Mouse (Mus musculus): ENCODE data around the gene Lrrc49. TPM values are rescaled to one million over a fixed set of nuclear protein-coding genes. Genes with fewer than 3 reads are reported as not detected.

Lrrc49 gene
- polyA plus RNA-seq, 1 experiment from 2014 or later = 27.6 TPM

DNA sequence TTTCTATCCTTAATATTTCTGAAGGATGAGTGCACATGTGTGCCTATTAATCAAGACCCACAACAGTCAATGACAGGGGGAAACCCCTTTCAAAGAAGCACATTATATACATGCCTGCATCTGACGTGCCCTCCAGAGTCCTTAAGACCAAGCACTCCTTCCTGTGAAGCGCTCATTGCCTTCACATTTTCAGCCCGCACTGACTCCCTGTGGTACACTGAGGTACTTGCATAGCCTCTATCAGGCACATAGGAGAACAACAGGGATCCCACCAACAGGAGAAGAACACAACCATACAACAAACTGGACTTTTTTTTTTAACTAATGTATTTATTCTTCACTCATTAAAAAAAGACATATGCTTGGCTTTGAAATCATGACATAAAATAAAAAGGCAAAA is 101.0 kb downstream of the Lrrc49 start:
- Histone ChIP-seq H3K4me1 (no peaks in the 10 kb centered on the region), H3K4me3 (no peak overlapping the region), H3K36me3 (peaks cover 62% of the 10 kb centered on the region), H3K9me3 (replicated peaks) (0 out of 2 replicates have a peak, but pooled peaks cover 3% of the 10 kb centered on the region), H3K27ac (replicated peaks) (no peak overlapping the region), H3K27me3 (ENCODE audit: low read depth, poor library complexity, severe bottlenecking) (no peaks in the 10 kb centered on the region)
- DNase-seq (ENCODE audit: low spot score) = no peak
- 86% methylated on average over 3 of the region's 3 CpGs for WGBS

DNA sequence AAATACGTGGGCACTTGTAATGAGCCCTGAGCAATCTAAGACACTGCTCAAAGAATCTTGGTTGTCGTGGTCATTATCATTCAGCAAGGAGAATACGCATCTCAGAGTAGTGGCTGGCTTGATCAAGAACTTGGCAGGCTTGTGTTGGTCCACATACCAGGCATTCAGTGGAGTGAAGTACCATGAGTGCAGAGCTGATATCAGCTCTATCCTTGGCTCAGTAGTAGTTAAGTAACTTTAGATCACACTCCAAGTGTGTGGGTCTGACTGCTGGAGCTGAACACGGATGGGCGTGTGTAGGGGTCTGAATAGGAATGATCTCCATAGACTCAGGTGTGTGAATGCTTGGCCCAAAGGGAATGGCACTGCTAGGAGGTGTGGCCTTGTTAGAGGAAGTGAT is 102.8 kb downstream of the Lrrc49 start:
- no peaks in the 10 kb centered on the region for H3K4me1 ChIP-seq
- peaks cover 47% of the 10 kb centered on the region for H3K36me3 ChIP-seq
- no peaks in the 10 kb centered on the region for H3K27me3 ChIP-seq (ENCODE audit: low read depth, poor library complexity, severe bottlenecking)
- no peak overlapping the region for H3K27ac ChIP-seq (replicated peaks)
- DNase-seq (ENCODE audit: low spot score) = no peak
- 92% methylated on average over 5 of the region's 5 CpGs for WGBS
- H3K9me3 ChIP-seq (replicated peaks) = no peaks in the 10 kb centered on the region
- no peak overlapping the region for H3K4me3 ChIP-seq

DNA sequence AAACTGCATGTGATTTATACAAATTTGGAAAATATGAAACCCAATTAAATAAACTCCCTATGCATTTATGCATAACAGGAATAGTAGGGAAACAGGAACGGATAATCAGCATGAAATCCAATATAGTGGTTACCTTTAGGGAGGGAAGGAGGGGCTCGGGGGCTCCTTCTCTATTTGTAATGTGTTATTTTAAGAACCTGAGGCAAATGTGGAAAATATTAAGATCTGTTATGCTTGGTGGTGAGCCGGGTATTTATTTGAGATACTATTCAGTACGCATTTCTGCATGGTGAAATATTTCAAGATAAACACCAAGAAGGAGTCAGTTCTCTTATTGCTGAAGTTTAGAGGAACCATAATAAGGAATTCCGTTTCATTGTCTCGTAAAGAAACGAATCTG is 105.4 kb downstream of the Lrrc49 start:
- DNase-seq (ENCODE audit: low spot score) = no peak
- Histone ChIP-seq H3K4me1 (no peaks in the 10 kb centered on the region), H3K9me3 (replicated peaks) (no peaks in the 10 kb centered on the region), H3K4me3 (no peak overlapping the region), H3K36me3 (peaks cover 26% of the 10 kb centered on the region), H3K27ac (replicated peaks) (no peak overlapping the region), H3K27me3 (ENCODE audit: low read depth, poor library complexity, severe bottlenecking) (no peaks in the 10 kb centered on the region)
- 91% methylated on average over 7 of the region's 7 CpGs for WGBS

DNA sequence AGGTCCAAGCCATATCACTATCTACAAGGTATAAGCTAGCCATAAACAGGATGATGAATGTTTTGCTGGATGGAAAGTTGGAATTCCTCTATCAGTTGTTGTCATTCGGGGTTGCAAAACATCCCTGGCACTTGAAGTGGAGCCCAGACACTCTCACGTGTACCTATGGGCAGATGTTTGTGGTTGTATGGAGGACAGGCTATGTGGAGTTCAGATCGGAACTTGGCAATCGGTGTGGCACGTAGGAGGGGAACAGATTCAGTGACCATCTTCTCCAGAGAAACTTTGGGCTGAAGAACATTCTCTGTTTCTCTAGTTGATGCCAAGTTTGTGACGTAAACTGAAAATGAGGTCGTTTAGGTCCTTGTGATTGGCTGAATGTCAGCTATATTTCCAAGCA is 114.9 kb downstream of the Lrrc49 start:
- Histone ChIP-seq H3K4me1 (no peaks in the 10 kb centered on the region), H3K4me3 (no peak overlapping the region), H3K27me3 (ENCODE audit: low read depth, poor library complexity, severe bottlenecking) (no peaks in the 10 kb centered on the region), H3K9me3 (replicated peaks) (no peaks in the 10 kb centered on the region), H3K36me3 (no peaks in the 10 kb centered on the region), H3K27ac (replicated peaks) (no peak overlapping the region)
- 94% methylated on average over 7 of the region's 7 CpGs for WGBS
- DNase-seq (ENCODE audit: low spot score) = no peak

DNA sequence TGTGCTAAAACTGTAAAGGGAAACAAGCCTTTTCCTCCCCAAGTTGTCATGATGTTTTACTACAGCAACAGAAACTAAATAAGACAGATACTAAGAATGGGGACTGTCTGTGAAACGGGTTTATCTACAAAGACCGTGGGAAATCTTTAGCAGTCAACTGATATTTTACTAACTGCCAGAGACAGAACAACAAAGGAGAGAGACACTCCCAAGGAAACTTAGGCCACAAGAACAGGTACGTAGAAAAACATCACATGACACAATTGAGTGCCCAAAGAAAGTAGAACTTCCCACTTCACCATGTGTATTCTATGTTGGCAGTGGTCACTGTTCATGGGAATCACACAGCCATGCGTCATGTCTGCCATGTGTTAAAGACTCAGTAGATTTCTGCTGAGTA is 116.2 kb downstream of the Lrrc49 start:
- DNase-seq (ENCODE audit: low spot score) = no peak
- H3K9me3 ChIP-seq (replicated peaks) = no peaks in the 10 kb centered on the region
- whole genome bisulfite sequencing = 95% methylated on average over 4 of the region's 4 CpGs

DNA sequence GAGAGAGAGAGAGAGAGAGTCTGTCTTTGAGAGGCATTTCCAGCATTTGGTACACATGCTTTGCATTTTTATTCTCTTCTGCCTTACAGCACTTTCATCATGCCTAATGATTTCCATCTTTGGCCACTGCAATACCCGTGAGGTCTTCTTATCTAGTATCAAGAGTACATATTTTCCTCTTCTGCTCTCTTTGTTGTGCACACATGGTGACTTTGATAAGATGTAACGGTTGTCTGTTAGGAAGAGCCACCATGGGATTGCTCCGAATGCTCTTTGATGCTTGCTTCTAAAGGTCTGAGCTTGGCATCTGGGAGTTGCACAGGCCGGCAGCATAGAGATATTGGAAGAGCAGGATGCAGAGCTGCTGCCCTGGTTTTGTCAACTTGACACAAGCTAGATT is 116.9 kb downstream of the Lrrc49 start:
- Histone ChIP-seq H3K9me3 (replicated peaks) (no peaks in the 10 kb centered on the region), H3K4me1 (no peaks in the 10 kb centered on the region), H3K36me3 (no peaks in the 10 kb centered on the region), H3K27me3 (ENCODE audit: low read depth, poor library complexity, severe bottlenecking) (no peaks in the 10 kb centered on the region), H3K4me3 (no peak overlapping the region), H3K27ac (replicated peaks) (no peak overlapping the region)
- no peak for DNase-seq (ENCODE audit: low spot score)
- 87% methylated on average over 4 of the region's 4 CpGs for WGBS

More for the DNA sequence above, 116.2 kb downstream of the Lrrc49 start:
- Histone ChIP-seq H3K36me3 (no peaks in the 10 kb centered on the region), H3K4me1 (no peaks in the 10 kb centered on the region), H3K27ac (replicated peaks) (no peak overlapping the region), H3K4me3 (no peak overlapping the region), H3K27me3 (ENCODE audit: low read depth, poor library complexity, severe bottlenecking) (no peaks in the 10 kb centered on the region)

DNA sequence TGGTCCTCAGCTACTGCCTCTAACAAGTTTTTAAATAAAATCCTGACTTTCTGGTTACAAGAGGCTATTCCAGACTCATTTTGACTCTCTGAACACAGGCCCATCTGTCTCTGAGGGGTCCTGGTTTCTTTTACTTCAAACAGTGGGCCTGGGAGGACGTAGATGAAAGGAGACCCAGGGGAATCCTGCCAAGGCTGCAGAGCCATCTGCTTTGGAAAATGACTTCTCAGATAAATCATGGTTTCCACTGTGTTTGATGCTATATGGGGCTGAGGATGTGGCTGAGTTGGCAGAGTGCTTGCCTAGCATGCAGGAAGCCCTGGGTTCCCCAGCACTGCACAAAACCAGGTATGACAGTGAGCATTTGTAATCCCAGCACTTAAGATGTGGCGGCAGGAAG is 118.6 kb downstream of the Lrrc49 start:
- Histone ChIP-seq H3K27ac (replicated peaks) (no peak overlapping the region), H3K4me3 (no peak overlapping the region), H3K4me1 (no peaks in the 10 kb centered on the region), H3K27me3 (ENCODE audit: low read depth, poor library complexity, severe bottlenecking) (no peaks in the 10 kb centered on the region), H3K9me3 (replicated peaks) (no peaks in the 10 kb centered on the region), H3K36me3 (no peaks in the 10 kb centered on the region)
- no peak for DNase-seq (ENCODE audit: low spot score)
- WGBS = 76% methylated on average over 2 of the region's 2 CpGs

DNA sequence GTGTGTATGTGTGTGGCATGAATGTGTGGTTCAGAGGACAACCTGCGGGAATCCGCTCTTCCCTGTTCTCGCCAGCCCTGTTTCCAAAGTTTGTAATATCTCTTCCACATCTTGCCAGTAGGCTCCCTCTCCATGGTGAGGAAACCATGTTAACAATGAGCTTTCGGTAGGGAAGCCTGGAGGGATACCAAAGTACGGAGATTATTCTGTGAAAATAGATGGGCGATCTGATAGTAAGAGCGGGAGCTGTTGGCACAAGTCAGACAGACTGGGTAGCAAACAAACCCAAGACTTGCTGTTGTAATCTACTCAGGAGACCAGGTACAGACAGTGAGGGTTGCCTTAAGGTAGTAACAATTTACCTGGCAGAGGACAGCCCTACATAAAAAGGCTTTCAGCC is 124.1 kb downstream of the Lrrc49 start:
- Histone ChIP-seq H3K27me3 (ENCODE audit: low read depth, poor library complexity, severe bottlenecking) (no peaks in the 10 kb centered on the region), H3K36me3 (no peaks in the 10 kb centered on the region), H3K4me3 (no peak overlapping the region), H3K4me1 (peaks cover 18% of the 10 kb centered on the region), H3K27ac (replicated peaks) (no peak overlapping the region), H3K9me3 (replicated peaks) (no peaks in the 10 kb centered on the region)
- 95% methylated on average over 7 of the region's 7 CpGs for WGBS
- DNase-seq (ENCODE audit: low spot score) = no peak

DNA sequence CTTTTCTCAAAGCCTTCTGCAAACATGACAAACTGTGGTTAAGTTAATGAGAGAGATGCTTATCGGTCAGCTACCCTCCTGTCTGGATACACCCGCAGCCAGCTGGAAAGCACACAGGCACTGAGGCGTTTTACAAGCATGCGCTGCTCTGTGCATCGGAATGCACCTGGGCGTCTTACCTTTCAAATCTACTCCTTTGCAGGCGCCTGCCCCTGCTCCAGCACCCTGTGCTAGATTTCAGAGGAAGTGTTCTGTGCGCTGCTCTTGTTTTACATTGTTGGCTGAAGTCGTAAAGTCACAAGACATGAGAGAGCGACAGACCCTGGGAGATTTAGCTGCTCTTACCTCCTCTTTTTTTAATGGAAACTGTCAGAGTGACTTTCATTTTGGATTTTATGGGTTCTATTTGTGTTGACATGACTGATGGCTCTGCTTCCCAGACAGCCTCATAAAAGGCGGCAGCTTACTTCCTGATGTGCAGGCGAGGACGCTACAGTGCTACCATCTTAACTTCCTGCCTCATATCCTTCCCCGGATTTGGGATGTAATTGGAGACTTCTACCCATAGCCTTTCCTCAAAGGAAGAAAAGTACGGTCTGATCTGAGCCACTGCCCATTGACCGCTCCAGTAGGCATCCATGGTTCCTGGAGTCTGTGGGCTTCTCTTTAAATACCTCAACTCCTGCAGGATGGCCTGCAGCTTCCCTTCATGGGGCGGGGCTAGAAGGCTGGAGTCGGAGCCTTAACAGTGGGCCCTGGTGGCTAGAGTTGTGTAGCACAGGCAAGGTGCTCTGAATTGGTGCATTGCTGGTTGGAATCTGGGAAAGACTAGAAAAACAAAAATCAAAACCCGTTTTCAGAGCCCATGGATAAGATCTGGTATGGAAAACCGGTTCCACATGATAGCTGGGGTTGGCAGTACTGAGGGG is 125.3 kb downstream of the Lrrc49 start:
- H3K27ac ChIP-seq (replicated peaks) = no peak overlapping the region
- no peaks in the 10 kb centered on the region for H3K9me3 ChIP-seq (replicated peaks)
- H3K27me3 ChIP-seq (ENCODE audit: low read depth, poor library complexity, severe bottlenecking) = no peaks in the 10 kb centered on the region
- DNase-seq (ENCODE audit: low spot score) = peak; percentile 20
- H3K4me1 ChIP-seq = peaks cover 18% of the 10 kb centered on the region
- H3K4me3 ChIP-seq = no peak overlapping the region
- WGBS = 76% methylated on average over 20 of the region's 20 CpGs
- no peaks in the 10 kb centered on the region for H3K36me3 ChIP-seq

DNA sequence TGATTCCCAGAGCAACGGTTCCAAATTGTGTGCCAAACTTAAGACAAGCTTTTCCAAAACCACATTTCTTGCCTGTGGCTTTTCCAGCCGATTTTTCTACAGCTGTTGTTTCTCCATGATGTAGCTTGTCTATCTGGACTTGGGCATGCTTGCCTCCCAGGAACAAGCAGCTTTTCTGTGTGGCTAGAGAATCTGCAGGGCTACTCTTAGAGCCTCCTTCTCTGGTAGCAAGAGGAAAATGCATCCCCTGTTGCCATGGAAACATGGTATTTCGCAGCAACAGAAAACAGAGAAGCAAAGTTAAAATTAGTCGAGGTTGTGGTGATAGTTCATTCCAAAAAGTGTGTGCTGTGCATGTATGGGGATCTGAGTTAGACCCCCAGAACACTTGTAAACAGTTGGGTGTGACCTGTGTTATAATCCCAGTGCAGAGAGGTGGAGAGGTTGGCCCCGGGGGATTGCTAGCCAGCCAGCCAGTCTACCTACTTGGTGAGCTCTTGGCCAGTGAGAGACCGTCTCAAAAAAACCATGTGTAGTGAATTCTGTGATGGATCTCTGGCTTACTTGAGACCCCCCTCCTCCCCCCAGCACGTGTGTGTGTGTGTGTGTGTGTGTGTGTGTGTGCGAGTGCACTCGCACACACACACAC is 126.2 kb downstream of the Lrrc49 start:
- peak; percentile 18 for DNase-seq (ENCODE audit: low spot score)
- peaks cover 18% of the 10 kb centered on the region for H3K4me1 ChIP-seq
- 81% methylated on average over 9 of the region's 9 CpGs for WGBS
- no peak overlapping the region for H3K4me3 ChIP-seq
- H3K36me3 ChIP-seq = no peaks in the 10 kb centered on the region
- no peaks in the 10 kb centered on the region for H3K9me3 ChIP-seq (replicated peaks)
- no peaks in the 10 kb centered on the region for H3K27me3 ChIP-seq (ENCODE audit: low read depth, poor library complexity, severe bottlenecking)
- H3K27ac ChIP-seq (replicated peaks) = no peak overlapping the region

DNA sequence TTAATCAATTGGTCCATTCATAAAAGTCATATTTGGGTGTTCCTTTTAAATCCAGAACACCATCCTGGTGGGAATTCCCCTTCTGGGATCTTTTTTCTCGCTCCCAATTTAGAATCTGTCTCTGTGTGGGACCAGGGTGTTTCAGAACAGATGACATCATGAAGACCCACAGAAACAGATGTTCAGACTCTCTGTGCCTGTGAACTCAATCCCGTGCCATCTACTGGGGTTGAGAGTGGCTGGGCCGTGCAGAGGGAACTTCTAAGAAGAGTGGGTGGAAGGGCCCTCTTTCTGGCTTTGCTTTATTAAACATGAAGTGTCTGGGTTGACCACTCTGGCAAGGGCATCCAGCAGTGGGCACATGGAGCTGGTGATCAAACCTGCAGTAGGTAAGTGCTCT is 129.5 kb downstream of the Lrrc49 start:
- DNase-seq (ENCODE audit: low spot score) = no peak
- no peaks in the 10 kb centered on the region for H3K9me3 ChIP-seq (replicated peaks)
- peaks cover 18% of the 10 kb centered on the region for H3K4me1 ChIP-seq
- H3K27me3 ChIP-seq (ENCODE audit: low read depth, poor library complexity, severe bottlenecking) = no peaks in the 10 kb centered on the region
- no peak overlapping the region for H3K4me3 ChIP-seq
- no peak overlapping the region for H3K27ac ChIP-seq (replicated peaks)
- H3K36me3 ChIP-seq = no peaks in the 10 kb centered on the region
- 86% methylated on average over 3 of the region's 3 CpGs for WGBS

DNA sequence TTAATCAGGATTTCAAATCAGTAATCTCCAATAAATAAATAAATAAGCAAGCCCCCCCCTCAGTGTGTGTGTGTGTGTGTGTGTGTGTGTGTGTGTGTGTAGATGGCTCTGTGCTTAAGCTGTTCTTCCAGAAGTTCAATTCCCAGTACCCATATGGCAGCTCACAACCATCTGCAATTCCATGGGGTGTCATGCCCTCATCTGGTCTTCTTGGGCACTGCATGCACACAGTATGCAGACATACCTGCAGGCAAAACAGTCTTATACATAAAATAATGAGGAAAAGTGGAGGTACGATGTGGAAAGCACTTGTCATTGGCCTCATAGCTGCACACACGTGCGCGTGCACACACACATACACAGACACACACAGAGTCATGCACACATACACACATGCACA is 136.7 kb downstream of the Lrrc49 start:
- H3K4me1 ChIP-seq = no peaks in the 10 kb centered on the region
- no peak overlapping the region for H3K27ac ChIP-seq (replicated peaks)
- no peaks in the 10 kb centered on the region for H3K27me3 ChIP-seq (ENCODE audit: low read depth, poor library complexity, severe bottlenecking)
- H3K9me3 ChIP-seq (replicated peaks) = no peaks in the 10 kb centered on the region
- 95% methylated on average over 4 of the region's 4 CpGs for WGBS
- DNase-seq (ENCODE audit: low spot score) = no peak
- H3K36me3 ChIP-seq = no peaks in the 10 kb centered on the region
- no peak overlapping the region for H3K4me3 ChIP-seq

DNA sequence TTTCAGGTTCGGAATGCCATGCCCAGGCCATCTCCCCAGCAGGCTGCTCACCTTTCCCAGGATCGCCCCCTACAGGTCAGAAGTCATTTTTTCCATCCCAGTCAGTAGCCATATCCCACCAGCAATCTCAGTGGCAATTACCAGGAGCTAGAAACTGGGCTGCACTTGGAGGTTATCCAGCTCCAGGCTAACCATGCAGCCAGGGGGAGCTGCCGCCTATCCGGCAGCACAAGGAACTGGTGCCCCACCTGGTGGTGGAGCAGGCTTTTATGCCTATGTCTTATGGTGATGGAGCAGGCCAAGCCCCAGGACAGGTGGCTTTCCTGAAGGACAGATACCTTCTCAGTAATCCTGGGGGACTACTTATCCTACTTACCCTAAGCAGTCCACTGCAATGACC is 139.8 kb downstream of the Lrrc49 start:
- DNase-seq (ENCODE audit: low spot score) = peak; percentile 38
- Histone ChIP-seq H3K27ac (replicated peaks) (no peak overlapping the region), H3K27me3 (ENCODE audit: low read depth, poor library complexity, severe bottlenecking) (no peaks in the 10 kb centered on the region), H3K4me3 (no peak overlapping the region), H3K9me3 (replicated peaks) (no peaks in the 10 kb centered on the region), H3K4me1 (no peaks in the 10 kb centered on the region), H3K36me3 (no peaks in the 10 kb centered on the region)
- WGBS = 28% methylated on average over 4 of the region's 4 CpGs

Measured in midbrain, embryonic 10.5 days (tissue).